Mouse (Mus musculus): Measurements from ENCODE around the gene Phldb2. TPM values are rescaled to one million over a fixed set of nuclear protein-coding genes. Genes with fewer than 3 reads are reported as not detected.
A peak's percentile ranks its signal among the peaks of the same experiment; 100 is the strongest.

Phldb2 gene
- total RNA-seq, 4 experiments from 2014 or later: 6.1 to 8.0 (median 7.6) TPM

DNA sequence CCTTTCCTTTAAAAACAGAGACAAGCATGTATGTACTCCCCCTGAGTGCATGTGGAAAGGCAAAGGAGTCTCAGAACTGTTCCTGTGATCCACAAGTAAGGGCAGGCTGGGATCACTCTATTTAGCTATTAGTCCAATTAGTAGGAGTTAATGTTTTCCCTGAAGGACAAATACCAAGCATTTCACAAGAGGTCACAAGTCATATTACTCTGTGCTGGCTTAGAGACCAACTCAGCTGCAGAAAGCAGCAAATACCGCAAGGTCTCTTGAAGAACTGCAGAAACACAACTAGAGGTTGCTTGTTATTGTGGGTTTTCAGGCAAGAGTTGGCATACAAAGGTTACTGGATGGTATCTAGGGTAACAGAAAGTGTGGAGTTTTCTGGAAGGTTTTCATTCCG, 59.6 kb downstream of the Phldb2 start:
- no peak for DNase-seq (ENCODE audit: low spot score in 2 of 2)

DNA sequence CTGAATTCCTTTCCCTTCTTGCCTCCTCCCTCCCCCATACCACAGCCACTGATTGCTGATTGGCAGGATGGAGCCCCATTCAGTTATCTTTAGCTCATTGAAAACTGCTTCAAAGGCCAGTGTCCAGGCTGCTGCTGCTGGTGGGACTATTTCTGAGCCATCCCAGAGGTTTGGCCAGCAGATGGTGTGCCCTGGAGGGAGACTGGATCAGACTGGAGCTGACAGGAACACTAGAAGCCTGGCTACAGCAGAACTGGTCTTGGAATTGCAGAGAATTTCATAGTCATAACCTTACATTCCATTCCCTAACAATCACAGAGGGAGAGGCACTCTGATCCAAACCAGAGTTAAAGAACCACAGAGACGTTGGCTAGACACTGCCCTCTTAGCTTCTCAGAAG, 60.5 kb downstream of the Phldb2 start:
- DNase-seq (ENCODE audit: low spot score in 2 of 2): no peak

DNA sequence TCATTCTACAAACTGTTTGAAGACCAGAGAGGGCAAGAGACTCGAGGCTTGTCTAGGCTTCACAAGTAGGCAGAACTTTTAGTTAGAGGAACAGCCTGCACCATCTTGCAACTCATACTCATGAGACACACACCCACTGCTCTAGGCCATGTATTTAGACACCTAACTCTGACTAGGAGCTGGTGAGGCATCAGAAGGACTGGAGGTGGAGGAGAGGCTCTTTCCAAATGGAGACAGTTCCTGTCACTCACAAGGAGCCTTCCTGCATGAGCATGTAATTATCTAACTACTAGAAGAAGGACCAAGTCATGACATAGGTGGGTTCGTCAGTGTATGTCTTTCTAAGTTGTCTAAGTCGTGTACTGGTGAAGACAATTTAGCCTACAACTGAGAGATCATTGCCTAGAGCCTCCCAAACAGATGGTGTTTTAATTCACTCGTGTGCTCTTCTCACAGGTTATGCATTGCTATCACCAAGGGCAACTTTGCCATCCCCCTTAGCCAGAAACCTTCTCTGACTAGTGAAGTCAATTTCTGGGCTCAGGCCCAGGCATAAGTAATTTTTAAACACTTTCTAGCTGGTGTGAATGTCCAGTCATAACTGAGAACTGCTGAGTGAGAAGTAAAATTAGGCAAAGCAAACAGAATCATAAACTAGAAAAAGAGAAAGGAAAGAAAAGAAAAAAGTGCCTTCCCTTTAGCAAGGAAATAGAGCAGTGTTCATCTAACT, 62.8 kb downstream of the Phldb2 start:
- peak in 1 of 2 experiments; percentile 22 for DNase-seq (ENCODE audit: low spot score in 2 of 2)

DNA sequence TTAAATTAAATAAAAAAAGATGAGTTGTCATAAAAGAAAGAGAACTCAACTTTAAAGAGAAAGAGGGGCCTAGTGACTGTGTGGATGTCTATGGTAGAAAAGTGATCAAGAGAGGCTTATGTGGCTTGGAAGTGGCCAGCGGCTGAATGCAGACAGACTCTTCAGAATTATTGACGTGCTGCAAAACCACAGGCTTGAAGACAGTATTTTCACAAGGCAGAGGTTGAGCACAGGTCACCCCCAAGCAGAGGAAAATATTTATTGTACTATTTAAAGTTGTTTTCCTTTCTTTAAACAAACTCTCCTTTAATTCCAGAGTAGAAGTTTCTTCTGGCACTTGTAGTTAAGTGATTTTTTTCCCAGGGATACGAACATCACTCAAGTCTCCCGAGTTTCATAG, 63.8 kb downstream of the Phldb2 start:
- no peak for DNase-seq (ENCODE audit: low spot score in 2 of 2)

DNA sequence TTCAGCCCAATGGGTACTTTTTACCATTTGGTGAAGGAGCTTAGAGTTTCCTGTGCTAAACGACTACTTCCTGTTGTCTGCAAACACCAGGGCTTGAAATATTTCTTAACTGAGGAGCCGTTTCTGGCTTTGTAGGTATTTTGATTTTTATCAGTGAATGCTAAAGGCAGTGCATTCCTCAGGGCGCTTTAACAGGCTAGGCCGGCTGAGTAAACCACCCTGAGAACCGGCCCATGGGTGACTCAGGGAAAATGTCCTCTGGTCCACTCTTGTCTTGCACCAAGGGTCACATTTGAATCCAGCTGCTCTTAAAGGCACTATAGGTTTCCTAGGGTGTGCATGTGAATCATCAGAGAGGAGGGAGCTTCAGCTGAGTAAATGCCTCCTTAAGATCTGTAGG, 66.8 kb downstream of the Phldb2 start:
- no peak for DNase-seq (ENCODE audit: low spot score in 2 of 2)

DNA sequence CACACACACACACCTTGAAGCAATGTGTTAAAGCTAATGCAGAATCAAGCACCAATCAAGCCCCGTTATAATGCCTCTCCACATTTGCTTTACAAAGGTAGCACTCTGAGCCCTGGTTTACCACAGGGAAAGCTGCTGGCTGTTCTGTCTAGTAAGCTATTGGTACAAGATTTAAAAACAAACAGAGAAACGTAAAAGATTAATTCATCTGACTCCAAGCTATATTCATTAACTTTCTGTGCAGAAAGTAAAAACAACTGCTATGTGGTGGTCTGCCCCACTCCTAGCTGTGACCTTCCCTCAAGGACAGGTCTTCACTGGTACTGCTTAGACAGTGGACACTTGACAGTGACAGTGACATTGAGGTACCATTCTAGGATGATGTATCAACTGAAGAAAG, 69.2 kb downstream of the Phldb2 start:
- no peak for DNase-seq (ENCODE audit: low spot score in 2 of 2)

DNA sequence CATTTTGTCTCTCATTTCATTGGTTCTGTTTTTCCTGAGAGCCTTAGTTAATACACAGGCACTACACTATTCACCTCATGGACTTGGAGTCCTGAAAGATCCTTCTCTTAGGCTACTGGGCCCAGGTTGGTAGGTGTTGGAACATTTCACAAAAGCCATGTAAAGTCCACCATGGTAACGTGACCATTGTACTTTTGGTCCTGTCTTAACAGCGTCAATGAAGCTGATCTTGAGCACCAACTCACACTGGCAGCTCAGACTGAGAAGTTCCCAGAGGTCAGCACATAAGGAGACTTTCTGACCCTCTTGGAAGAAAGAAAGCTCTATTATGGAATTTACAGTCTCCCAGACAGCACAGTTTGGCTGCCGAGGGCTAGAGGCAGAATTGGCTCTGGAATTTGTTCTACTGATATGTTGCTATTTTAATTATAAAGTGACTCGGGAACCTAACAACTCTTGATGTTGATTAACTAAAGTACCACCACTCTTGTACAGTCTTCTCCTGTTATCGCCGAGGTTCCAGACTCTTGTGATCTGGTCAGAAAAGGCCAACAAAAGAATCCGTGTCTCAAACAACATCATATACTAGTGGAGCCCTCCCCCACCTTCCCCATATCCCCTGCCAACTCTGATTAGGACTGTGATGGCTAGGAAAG, 72.1 kb downstream of the Phldb2 start:
- DNase-seq (ENCODE audit: low spot score in 2 of 2): no peak

DNA sequence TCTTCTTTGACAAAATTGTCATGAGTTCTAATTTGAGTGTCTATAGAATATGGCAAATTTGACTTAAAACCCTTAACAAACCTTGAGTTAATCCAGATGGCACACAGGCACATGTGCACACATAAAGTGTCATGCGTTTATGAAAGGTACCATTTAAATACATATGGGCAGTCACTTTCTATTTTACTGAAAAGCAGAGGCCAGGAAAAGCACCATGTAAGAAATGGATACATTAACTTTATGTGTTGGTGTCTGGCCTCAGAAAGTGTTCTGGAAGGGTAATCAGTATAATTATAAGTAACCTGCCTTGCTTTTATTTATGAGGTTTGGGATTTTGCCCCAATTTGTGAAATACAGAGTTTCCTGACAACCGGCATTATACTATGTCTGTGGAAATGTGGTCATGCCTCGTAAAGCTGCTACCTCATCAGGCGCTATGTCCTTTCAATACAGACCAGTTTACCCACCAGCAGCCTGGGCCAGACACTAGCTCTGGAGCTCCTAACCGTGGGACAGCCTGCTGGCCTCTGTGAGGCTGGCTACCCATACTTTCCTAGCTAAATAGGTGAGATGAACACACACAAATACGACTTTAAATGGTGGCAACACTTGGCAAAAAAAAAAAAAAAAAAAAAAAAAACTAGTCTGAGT, 73.2 kb downstream of the Phldb2 start:
- DNase-seq (ENCODE audit: low spot score in 2 of 2): no peak

DNA sequence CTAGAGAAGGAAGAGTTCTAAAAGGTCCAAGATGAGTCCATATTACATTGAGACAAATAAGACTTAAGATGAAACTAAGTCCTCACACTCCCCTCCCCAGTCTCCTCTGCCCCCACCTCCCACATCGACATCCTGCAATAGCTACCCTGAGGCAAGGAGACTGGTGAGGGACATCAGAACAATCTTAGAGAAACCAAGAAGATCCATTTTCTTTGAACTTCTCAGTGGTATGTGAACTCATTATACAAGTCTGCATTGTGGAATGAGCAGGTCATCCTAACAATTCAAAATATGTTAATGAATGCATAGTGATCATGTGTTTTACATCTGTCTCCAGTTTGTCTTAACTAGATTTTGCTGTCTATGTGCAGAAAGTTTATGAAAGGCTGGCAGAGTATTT, 75.7 kb downstream of the Phldb2 start:
- DNase-seq (ENCODE audit: low spot score in 2 of 2): no peak

DNA sequence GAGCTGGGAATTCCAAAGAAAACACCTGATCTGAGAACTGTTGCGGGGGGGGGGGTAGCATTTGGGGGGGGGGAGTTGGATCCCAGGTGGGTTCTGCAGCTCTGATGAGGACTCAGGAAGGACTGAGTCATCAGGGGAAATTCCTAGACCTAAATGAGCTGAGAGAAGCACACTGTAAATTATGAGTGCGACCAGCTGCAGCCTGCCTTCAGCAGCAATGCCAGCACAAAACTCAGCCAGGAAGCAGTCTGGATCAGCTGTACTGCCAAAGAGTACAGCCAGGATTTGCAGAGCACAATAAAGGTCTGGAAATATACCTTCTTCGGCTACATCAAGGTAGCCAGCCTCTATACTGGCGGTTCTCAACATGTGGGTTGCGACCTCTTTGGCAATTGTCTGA, 76.2 kb downstream of the Phldb2 start:
- DNase-seq (ENCODE audit: low spot score in 2 of 2): no peak

DNA sequence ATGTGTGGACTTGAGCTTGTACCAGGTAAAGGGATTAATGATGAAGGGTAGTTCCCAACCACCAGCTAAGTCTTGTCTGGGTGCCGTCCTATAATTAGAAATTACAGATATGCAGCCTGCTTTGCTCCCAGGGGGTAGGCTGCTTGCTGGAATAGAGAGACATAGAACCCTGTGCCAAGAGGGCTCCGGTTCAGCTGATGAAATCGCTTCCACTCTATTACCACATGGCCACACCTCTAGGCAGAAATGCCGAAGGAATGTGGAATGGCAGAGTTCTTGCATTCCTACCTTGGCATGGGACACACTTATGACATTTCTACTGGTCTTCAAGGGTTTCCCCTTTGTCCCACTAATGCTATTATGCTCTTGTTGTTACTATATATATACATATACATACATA, 80.0 kb downstream of the Phldb2 start:
- no peak for DNase-seq (ENCODE audit: low spot score in 2 of 2)

DNA sequence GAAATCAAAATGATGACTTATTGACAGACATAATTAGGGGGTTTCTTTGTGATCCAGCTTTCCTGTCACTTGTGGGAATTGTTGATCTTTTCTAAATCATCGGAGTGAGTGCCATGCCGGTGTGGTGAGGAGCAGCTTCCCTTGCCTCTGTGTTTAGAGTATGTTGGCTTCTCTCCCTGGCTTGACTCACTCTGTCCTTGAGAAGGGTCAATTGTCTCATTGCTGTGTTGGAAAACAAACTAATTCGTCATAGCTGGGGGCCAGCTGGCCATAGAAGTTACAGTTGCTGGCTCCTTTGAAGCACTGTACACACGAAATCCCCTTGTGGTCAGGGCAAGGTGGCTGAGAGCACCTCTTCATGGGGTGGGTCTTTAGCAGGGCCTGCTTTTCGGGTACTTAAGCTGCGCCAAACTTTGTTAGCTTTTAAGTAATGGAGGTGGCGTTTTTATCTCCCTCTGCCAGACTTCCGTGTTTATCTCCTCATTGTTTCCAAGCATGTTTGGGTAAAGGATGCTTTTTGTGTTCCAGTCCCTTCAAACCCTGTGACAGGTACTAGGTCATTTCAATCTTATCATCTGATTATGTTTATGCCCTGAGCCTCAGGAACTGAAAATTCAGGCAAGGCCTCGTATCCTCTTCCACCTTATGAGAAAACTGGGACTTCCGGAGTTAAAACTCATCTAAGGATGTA, 82.0 kb downstream of the Phldb2 start:
- DNase-seq (ENCODE audit: low spot score in 2 of 2): no peak

DNA sequence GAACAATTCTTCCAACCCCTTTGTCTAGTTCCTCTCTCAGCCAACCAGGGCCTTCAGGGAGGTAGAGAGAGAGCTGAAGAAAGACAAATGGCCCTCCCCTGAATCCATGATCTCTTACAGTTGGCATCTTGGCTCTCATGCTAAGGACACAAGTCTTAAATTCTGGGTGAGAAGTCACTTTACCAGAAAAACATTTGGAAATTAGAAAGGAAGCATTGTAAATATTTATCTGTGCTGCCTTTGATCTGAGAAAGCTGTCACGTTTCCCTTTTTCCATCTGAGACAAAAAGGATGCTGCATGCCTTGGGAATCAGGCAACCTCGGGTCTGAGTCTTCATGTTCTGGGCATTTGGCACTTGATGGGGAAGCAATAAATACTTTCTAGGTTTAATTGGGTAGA, 82.7 kb downstream of the Phldb2 start:
- no peak for DNase-seq (ENCODE audit: low spot score in 2 of 2)

DNA sequence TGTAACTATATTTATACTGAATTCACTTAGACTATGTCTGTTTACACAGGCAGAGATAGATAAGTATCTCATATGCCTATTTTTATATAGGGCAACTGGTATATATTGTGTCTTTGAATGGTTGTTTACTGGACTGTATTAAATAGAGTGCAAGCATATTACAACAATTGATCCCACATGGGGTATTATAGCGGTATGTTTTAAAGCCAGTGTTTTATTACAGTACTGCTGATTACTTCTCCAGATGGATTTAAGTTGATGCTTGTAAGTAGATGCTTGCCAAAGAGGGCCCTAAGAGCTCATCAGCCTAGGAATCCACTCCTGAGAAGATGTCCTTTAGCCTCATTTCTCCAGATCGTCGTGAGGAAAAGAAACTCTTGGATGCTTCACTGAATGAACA, 84.4 kb downstream of the Phldb2 start:
- DNase-seq (ENCODE audit: low spot score in 2 of 2): no peak

DNA sequence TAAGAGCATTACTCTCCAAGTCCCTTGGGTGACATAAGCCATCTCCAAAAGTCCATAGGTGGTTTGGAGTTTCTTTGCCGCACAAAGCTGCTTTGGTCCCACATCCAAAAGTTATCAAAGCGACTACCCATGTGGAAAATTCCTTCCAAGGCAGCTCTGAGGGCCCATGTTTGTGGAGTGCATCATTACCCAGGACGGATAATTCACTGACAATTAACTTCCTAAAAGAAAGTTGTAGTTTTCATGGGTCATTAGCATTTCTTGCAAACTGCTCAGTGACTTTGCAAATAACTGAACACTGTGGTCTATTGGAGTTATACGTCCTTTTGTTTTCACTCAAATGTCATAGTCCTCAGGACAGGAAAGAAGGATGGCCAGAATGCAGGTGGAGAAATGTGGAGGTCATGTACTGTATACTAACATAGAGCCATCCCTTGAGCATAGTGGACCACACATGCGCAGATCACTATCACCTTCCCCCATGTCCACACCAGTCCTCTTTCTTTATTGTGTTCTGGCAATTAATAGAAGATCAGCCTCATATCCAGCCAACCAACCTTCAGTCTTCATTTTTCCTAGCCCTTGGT, 96.0 kb downstream of the Phldb2 start:
- no peak for DNase-seq (ENCODE audit: low spot score in 2 of 2)

DNA sequence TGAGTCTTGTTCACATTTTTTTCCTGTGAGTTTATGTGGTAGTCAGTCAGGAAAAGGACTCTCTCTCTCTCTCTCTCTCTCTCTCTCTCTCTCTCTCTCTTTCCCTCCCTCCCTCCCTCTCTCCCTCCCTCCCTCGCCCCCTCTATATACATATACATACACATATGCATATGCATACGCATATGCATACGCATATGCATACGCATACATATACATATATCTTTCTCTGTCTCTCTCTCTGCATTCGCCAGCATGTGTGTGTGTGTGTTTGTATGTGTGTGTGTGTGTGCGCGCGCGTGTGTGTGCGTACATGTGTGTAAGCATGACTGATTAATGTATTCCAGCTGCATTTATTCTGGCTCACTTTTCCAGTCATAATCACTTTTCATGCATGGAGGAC, 98.9 kb downstream of the Phldb2 start:
- no peak for DNase-seq (ENCODE audit: low spot score in 2 of 2)

DNA sequence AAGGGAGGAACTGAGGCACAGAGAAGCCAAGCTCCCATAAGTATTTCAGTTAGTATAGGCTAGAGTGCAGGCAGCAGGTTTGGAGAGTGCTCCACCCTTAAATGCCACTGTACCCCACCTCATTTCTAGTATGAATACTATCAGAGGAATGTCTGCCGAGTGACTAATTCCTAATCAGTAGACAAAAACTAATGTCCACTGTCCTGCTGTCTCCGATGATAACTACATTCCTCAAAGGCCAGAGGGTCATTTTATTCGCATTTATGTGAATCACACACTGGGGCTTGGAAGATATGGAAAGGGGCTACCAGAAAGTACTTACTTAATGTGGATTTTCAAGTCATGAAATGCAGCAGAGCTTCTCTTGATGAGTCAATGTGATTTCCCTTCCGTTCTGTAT, 104.4 kb downstream of the Phldb2 start:
- no peak for DNase-seq (ENCODE audit: low spot score in 2 of 2)

DNA sequence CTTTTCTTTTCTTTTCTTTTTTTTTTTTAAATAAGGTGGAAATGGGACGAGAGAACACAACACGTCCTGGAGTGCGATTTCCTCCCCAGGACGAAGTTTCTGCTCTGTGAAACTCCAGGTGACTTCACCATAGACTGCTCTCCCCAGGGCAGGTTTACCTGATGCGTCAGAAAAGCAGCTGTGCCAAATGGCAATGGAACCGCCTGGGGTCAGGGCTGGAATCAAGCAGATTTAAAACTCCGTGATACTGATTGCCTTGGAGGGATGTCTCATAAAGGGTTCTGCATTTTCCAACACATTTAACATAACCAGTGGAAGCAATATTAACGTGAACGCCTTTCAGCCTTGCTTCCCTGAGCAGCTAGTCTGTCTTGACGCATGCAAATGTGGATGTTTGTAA, 108.5 kb downstream of the Phldb2 start:
- no peak for DNase-seq (ENCODE audit: low spot score in 2 of 2)

DNA sequence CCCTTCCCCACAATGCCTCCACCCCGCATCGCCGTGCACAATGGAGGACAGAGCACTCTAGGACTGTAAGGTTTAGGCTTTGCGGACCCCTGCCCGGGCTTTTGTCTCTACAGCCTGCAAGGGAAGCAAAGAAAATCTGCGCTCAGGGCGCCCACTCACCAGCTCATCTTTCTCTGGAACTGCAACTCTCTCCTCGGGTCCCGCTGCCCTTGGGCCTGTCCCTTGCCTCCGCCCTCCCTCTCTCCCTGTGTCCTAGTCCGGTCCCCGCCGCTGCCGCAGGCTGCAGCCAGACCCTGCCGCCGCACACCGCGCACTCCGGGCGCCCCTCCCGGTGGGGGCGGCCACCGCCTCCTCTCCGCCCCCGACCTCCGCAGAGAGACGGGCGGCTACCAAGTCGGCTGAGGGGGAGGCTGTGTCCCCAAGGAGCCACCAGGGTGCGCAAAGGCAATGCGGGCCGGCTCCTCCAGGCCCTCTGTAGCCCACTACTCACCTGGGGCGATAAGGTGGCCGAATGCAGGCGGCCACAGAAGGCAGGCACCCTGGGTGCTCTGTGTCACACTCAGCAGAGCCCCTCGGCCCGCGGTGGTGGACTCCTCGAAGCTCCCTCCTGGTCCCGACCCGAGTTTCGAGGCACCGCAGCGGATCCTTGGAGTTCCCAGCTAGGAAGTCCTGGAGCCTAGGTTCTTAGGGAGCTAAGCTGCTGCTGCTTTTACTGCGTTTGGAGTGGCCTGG, 109.2 kb downstream of the Phldb2 start:
- peak; percentile 24 to 32 for DNase-seq (ENCODE audit: low spot score in 2 of 2)

DNA sequence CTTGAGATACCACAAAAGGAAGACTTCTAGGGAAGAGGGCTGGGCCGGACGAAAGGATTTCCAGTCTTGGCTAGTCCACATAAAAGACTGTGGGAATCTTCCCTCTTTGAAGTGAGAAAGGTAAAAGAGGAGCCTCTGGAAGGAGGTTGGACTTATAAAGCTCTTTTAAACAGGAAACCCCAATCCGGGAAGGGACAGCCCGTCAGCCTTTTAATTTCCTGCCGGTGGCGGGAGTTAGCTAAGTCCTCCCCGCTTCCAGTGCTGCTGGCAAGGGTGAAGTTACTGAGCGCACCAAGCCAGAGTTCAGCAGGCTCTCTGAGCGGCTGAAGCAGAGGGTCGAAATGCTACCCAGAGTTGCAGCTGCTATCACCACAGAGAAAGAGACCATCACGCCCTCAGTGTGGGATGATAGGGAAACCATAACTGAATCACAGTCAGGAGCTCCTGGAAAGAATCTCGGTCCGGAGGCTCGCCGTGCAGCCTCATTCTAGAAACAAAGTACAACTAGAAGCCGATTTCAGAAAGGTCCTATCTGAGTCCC, 110.0 kb downstream of the Phldb2 start:
- no peak for DNase-seq (ENCODE audit: low spot score in 2 of 2)

DNA sequence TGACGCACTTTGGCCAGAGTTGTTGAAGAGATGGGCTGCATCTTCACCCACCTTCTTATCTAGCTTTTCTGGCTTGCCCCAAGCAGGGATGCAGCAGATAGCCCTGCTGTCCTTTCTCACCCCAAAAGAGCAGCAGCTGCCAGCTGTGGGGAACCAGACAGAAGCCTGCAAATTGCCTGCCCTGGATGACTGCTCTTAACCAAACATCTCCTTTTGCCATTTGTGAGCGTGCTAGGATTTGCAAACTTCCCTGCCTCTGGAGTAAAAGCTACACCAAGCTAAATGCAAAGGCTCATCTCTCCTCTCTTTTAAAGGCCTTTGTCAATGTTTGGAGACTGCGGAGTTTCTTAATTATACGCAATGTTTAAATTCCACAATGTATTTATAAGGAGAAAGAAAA, 111.0 kb downstream of the Phldb2 start:
- no peak for DNase-seq (ENCODE audit: low spot score in 2 of 2)
